Mouse (Mus musculus): Measurements from ENCODE around the gene Vmn2r92. TPM values are rescaled to one million over a fixed set of nuclear protein-coding genes. Genes with fewer than 3 reads are reported as not detected.
"Not testable (repeated sequence)": the region's sequence is repeated elsewhere in the genome, so short reads cannot be mapped to it uniquely, and the experiment has no call there.

Vmn2r92 gene
- not detected in 2 replicates for polyA plus RNA-seq (2012; rRNA removed)

- WGBS: 33% methylated on average over 1 of the region's 1 CpGs
- DNase-seq; H3K27me3 ChIP-seq (ENCODE audit: control insufficient read depth, insufficient read depth, low read length); H3K4me1 ChIP-seq (ENCODE audit: control insufficient read depth, insufficient read depth, low read length); H3K27ac ChIP-seq (ENCODE audit: insufficient read depth, low read length); H3K4me3 ChIP-seq (replicated peaks; ENCODE audit: insufficient read depth, low read depth, low read length): not testable (repeated sequence)
Measured at GRCm38 (mm10) chr17:18151587-18151986, at the start of gene Vmn2r92. Gene Vmn2r92 (plus strand): TSS chr17:18151887.

GRCm38 (mm10) chr17:18102265-18102664, 49.4 kb upstream of the Vmn2r92 start:
- DNase-seq; H3K4me1 ChIP-seq (ENCODE audit: control insufficient read depth, insufficient read depth, low read length); H3K27me3 ChIP-seq (ENCODE audit: control insufficient read depth, insufficient read depth, low read length); H3K4me3 ChIP-seq (replicated peaks; ENCODE audit: insufficient read depth, low read depth, low read length); H3K27ac ChIP-seq (ENCODE audit: insufficient read depth, low read length): not testable (repeated sequence)
- WGBS: 90% methylated on average over 3 of the region's 3 CpGs

DNA sequence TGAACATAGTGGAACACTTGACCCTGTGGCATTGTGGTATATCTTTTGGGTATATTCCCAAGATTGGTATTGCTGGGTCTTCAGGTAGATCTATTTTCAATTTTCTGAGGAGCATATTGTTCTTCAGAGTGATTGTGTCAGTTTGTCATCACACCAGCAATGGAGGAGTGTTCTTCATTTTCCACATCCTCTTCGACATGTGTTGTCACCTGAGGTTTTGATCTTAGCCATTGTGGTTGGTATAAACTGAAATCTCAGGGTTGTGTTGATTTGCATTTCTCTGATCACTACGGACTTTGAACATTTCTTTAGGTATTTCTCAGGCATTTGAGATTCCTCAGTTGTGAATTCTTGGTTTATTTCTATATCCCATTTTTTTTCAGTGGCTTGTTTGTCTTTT, 9.5 kb downstream of the Vmn2r92 start:
- H3K4me3 ChIP-seq (replicated peaks; ENCODE audit: insufficient read depth, low read depth, low read length); H3K4me1 ChIP-seq (ENCODE audit: control insufficient read depth, insufficient read depth, low read length): not testable (repeated sequence)
- 56% methylated on average over 2 of the region's 2 CpGs for WGBS

GRCm38 (mm10) chr17:18189732-18190131, 38.0 kb downstream of the Vmn2r92 start:
- H3K27ac ChIP-seq (ENCODE audit: insufficient read depth, low read length): no peak overlapping the region
- H3K4me3 ChIP-seq (replicated peaks; ENCODE audit: insufficient read depth, low read depth, low read length): no peak overlapping the region
- no peak for TF ChIP-seq POLR2A (IDR thresholded peaks at IDR 0.05; ENCODE audit: borderline replicate concordance, insufficient read depth, low read length)
- H3K4me1 ChIP-seq (ENCODE audit: control insufficient read depth, insufficient read depth, low read length): no peaks in the 10 kb centered on the region
- 68% methylated on average over 1 of the region's 1 CpGs for WGBS
- no peak for DNase-seq
- no peaks in the 10 kb centered on the region for H3K27me3 ChIP-seq (ENCODE audit: control insufficient read depth, insufficient read depth, low read length)

More for the DNA sequence above, 9.5 kb downstream of the Vmn2r92 start:
- not testable (repeated sequence) for DNase-seq; H3K27ac ChIP-seq (ENCODE audit: insufficient read depth, low read length); H3K27me3 ChIP-seq (ENCODE audit: control insufficient read depth, insufficient read depth, low read length)

DNA sequence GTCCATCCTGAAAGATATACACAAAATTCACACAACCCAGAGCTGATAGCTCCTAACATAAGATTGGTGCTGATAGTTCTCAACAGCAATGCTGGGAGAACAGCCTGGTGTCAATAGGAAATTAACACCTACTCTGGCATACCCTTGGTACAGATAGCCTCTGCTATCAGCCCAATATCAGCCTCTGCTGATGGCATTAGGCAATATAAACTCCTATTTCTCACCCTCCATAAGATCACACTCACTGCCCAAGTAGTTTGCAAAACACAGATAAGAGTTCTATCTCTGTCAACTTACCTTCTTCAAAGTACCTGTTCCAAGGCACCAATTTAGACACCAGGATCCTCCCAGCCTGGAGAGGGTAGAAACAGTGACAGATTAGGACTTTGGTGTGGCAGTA, 69.6 kb downstream of the Vmn2r92 start:
- no peaks in the 10 kb centered on the region for H3K4me1 ChIP-seq (ENCODE audit: control insufficient read depth, insufficient read depth, low read length)
- DNase-seq: no peak
- TF ChIP-seq POLR2A (IDR thresholded peaks at IDR 0.05; ENCODE audit: borderline replicate concordance, insufficient read depth, low read length) (no peak), CTCF (IDR thresholded peaks at IDR 0.05; ENCODE audit: borderline replicate concordance, insufficient read depth, low read depth, low read length) (no peak)

GRCm38 (mm10) chr17:18231996-18232395, 80.3 kb downstream of the Vmn2r92 start:
- 53% methylated on average over 2 of the region's 2 CpGs for WGBS
- Histone ChIP-seq H3K27ac (ENCODE audit: insufficient read depth, low read length) (no peak overlapping the region), H3K4me3 (replicated peaks; ENCODE audit: insufficient read depth, low read depth, low read length) (no peak overlapping the region), H3K4me1 (ENCODE audit: control insufficient read depth, insufficient read depth, low read length) (no peaks in the 10 kb centered on the region), H3K27me3 (ENCODE audit: control insufficient read depth, insufficient read depth, low read length) (no peaks in the 10 kb centered on the region)
- TF ChIP-seq POLR2A (IDR thresholded peaks at IDR 0.05; ENCODE audit: borderline replicate concordance, insufficient read depth, low read length): no peak
- TF ChIP-seq CTCF (IDR thresholded peaks at IDR 0.05; ENCODE audit: borderline replicate concordance, insufficient read depth, low read depth, low read length): no peak
- DNase-seq: no peak

More for the DNA sequence above, 69.6 kb downstream of the Vmn2r92 start:
- Histone ChIP-seq H3K27ac (ENCODE audit: insufficient read depth, low read length) (no peak overlapping the region), H3K4me3 (replicated peaks; ENCODE audit: insufficient read depth, low read depth, low read length) (no peak overlapping the region), H3K27me3 (ENCODE audit: control insufficient read depth, insufficient read depth, low read length) (no peaks in the 10 kb centered on the region)

GRCm38 (mm10) chr17:18236931-18237330, 85.2 kb downstream of the Vmn2r92 start:
- H3K4me1 ChIP-seq (ENCODE audit: control insufficient read depth, insufficient read depth, low read length): no peaks in the 10 kb centered on the region
- whole genome bisulfite sequencing: 75% methylated on average over 14 of the region's 14 CpGs
- no peak overlapping the region for H3K4me3 ChIP-seq (replicated peaks; ENCODE audit: insufficient read depth, low read depth, low read length)
- H3K27me3 ChIP-seq (ENCODE audit: control insufficient read depth, insufficient read depth, low read length): no peaks in the 10 kb centered on the region
- no peak for DNase-seq
- TF ChIP-seq POLR2A (IDR thresholded peaks at IDR 0.05; ENCODE audit: borderline replicate concordance, insufficient read depth, low read length) (no peak), CTCF (IDR thresholded peaks at IDR 0.05; ENCODE audit: borderline replicate concordance, insufficient read depth, low read depth, low read length) (no peak)
- no peak overlapping the region for H3K27ac ChIP-seq (ENCODE audit: insufficient read depth, low read length)

Other genes starting within 250 kb of the Vmn2r92 start
- not detected in 2 replicates for gene Fpr-rs4, start 130.2 kb upstream of the Vmn2r92 start, polyA plus RNA-seq (2012; rRNA removed)
- gene Vmn2r124, start 102.5 kb upstream of the Vmn2r92 start, polyA plus RNA-seq (2012; rRNA removed): not detected in 2 replicates
- not detected in 2 replicates for gene Vmn2r91, start 66.9 kb upstream of the Vmn2r92 start, polyA plus RNA-seq (2012; rRNA removed)
- not detected in 2 replicates for gene Vmn2r94, start 125.9 kb downstream of the Vmn2r92 start, polyA plus RNA-seq (2012; rRNA removed)
- not detected in 2 replicates for gene Vmn2r93, start 146.2 kb downstream of the Vmn2r92 start, polyA plus RNA-seq (2012; rRNA removed)